Mouse (Mus musculus): ENCODE results near the gene Oser1. TPM values are rescaled to one million over a fixed set of nuclear protein-coding genes. Genes with fewer than 3 reads are reported as not detected.

The Oser1 gene
- polyA plus RNA-seq, 1 experiment from 2014 or later = 63.8 TPM

DNA sequence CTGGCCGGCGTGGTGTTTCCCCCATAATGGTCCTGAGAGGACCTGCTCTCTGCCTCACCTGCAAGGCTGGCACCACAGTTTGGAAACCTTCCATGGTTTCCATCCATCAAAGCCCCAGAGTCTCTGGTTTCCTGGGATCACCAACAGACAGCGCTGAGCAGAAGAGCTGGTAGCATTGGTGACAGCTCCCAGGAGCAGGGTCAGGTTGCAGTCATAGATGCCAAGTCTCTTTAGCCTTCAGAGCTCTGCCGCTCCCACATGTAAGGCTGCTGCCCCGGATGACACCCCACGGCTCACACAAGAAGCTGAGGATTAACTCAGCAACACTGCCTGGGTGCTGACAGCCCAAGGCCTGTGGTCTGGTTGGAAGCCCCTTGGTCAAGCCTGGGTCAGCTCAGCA lies 39.4 kb downstream of the Oser1 start:
- H3K9ac ChIP-seq (ENCODE audit: low read length) = peak overlapping the region; percentile 53; the same call in 1 of the 2 replicates
- H3K36me3 ChIP-seq (ENCODE audit: control insufficient read depth, insufficient read depth) = peaks cover 18% of the 10 kb centered on the region
- H3K4me3 ChIP-seq (ENCODE audit: low read length) = no peak overlapping the region
- WGBS = 53% methylated on average over 6 of the region's 6 CpGs
- H3K27me3 ChIP-seq (ENCODE audit: control insufficient read depth, insufficient read depth, low read length) = no peaks in the 10 kb centered on the region
- H3K4me1 ChIP-seq (ENCODE audit: control insufficient read depth, insufficient read depth, low read length) = peaks cover 71% of the 10 kb centered on the region
- H3K4me2 ChIP-seq (ENCODE audit: low read depth, low read length) = peak overlapping the region; percentile 39
- ATAC-seq (replicated peaks; ENCODE audit: extremely low read depth, insufficient read depth, low FRiP score) = 0 out of 2 replicates have a peak, but pooled peaks have one; percentile 16
- no peaks in the 10 kb centered on the region; the same call in 1 of the 2 replicates for H3K9me3 ChIP-seq (replicated peaks; ENCODE audit: control insufficient read depth, low read length)
- H3K27ac ChIP-seq (ENCODE audit: low read length) = peak overlapping the region; percentile 67

DNA sequence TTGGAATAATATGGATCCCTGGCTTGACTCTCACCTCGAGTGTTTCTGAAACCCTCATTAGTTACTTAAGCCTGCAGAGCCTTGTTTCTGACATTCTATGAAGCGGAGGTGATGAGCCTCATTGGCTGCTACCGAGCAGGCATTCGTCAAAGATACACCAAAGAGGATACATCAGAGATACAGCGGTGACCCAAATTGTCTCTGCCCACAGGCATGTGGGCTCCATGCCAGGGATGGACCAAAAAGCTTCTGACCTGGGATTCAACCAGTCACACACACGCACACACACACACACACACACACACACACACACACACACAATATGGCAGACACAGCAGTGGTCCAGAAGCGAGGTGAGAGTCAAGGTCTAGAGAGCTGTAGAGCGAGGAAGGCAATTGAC lies 43.3 kb downstream of the Oser1 start:
- no peak overlapping the region for H3K4me3 ChIP-seq (ENCODE audit: low read length)
- 75% methylated on average over 8 of the region's 8 CpGs for WGBS
- H3K9ac ChIP-seq (ENCODE audit: low read length) = 0 out of 2 replicates have a peak overlapping the region, but pooled peaks have one; percentile 17
- peak overlapping the region; percentile 56 for H3K27ac ChIP-seq (ENCODE audit: low read length)
- peaks cover 80% of the 10 kb centered on the region for H3K4me1 ChIP-seq (ENCODE audit: control insufficient read depth, insufficient read depth, low read length)
- 0 out of 2 replicates have a peak, but pooled peaks cover 2% of the 10 kb centered on the region for H3K27me3 ChIP-seq (ENCODE audit: control insufficient read depth, insufficient read depth, low read length)
- H3K4me2 ChIP-seq (ENCODE audit: low read depth, low read length) = no peak overlapping the region
- ATAC-seq (replicated peaks; ENCODE audit: extremely low read depth, insufficient read depth, low FRiP score) = no peak
- peaks cover 6% of the 10 kb centered on the region; the same call in 1 of the 2 replicates for H3K36me3 ChIP-seq (ENCODE audit: control insufficient read depth, insufficient read depth)
- H3K9me3 ChIP-seq (replicated peaks; ENCODE audit: control insufficient read depth, low read length) = 0 out of 2 replicates have a peak, but pooled peaks cover 2% of the 10 kb centered on the region

DNA sequence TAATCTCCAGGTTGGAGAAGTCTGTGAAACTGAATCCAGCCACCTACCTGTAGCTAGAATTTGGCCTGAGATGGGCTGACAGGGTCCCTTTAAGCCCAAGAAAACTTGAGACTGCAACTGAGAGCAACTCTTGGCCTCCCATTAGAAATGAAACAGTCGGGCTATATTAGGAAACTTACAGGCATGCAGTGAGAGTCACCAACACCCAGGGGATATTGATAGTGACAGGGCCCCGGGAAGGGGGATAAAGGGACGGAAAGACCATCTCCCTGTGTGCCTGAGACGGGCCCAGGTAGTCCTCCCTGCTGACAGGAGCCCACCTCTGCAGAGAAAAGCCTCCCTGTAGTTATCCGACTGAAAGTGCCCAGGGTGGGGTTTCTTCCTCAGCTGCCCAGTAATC lies 45.1 kb downstream of the Oser1 start:
- peak overlapping the region; percentile 32 for H3K4me3 ChIP-seq (ENCODE audit: low read length)
- peak overlapping the region; percentile 47 for H3K4me2 ChIP-seq (ENCODE audit: low read depth, low read length)
- peaks cover 10% of the 10 kb centered on the region for H3K36me3 ChIP-seq (ENCODE audit: control insufficient read depth, insufficient read depth)
- peaks cover 10% of the 10 kb centered on the region for H3K27me3 ChIP-seq (ENCODE audit: control insufficient read depth, insufficient read depth, low read length)
- H3K4me1 ChIP-seq (ENCODE audit: control insufficient read depth, insufficient read depth, low read length) = peaks cover 73% of the 10 kb centered on the region
- peak overlapping the region; percentile 97 for H3K27ac ChIP-seq (ENCODE audit: low read length)
- peak; percentile 57 for ATAC-seq (replicated peaks; ENCODE audit: extremely low read depth, insufficient read depth, low FRiP score)
- H3K9ac ChIP-seq (ENCODE audit: low read length) = peak overlapping the region; percentile 56
- H3K9me3 ChIP-seq (replicated peaks; ENCODE audit: control insufficient read depth, low read length) = 0 out of 2 replicates have a peak, but pooled peaks cover 2% of the 10 kb centered on the region
- 25% methylated on average over 5 of the region's 5 CpGs for WGBS

DNA sequence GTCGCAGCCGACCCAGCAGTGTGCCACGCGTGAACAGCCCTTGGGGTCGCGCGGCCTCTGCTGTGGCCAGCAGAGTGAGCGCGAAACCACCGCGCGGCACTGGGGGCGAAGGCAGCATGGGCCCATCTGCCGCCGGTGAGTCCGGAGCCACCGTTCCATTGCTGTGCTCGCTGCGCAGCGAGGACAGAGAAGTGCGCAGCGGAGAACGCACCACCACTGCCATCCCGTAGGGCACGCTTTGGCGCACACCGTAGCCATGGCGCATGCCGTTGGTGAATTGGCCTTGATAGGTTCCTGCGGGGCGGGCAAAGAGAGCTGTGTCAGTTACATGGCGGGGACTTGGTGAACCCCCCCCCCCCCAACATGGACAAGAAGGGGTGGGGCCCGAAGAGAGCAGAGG lies 48.4 kb downstream of the Oser1 start:
- peaks cover 59% of the 10 kb centered on the region for H3K4me1 ChIP-seq (ENCODE audit: control insufficient read depth, insufficient read depth, low read length)
- no peak overlapping the region for H3K4me3 ChIP-seq (ENCODE audit: low read length)
- ATAC-seq (replicated peaks; ENCODE audit: extremely low read depth, insufficient read depth, low FRiP score) = no peak
- H3K9me3 ChIP-seq (replicated peaks; ENCODE audit: control insufficient read depth, low read length) = 0 out of 2 replicates have a peak, but pooled peaks cover 2% of the 10 kb centered on the region
- peak overlapping the region; percentile 49 for H3K9ac ChIP-seq (ENCODE audit: low read length)
- peaks cover 10% of the 10 kb centered on the region for H3K27me3 ChIP-seq (ENCODE audit: control insufficient read depth, insufficient read depth, low read length)
- 41% methylated on average over 33 of the region's 33 CpGs for WGBS
- peaks cover 18% of the 10 kb centered on the region for H3K36me3 ChIP-seq (ENCODE audit: control insufficient read depth, insufficient read depth)
- H3K27ac ChIP-seq (ENCODE audit: low read length) = no peak overlapping the region
- H3K4me2 ChIP-seq (ENCODE audit: low read depth, low read length) = 0 out of 2 replicates have a peak overlapping the region, but pooled peaks have one; percentile 22

DNA sequence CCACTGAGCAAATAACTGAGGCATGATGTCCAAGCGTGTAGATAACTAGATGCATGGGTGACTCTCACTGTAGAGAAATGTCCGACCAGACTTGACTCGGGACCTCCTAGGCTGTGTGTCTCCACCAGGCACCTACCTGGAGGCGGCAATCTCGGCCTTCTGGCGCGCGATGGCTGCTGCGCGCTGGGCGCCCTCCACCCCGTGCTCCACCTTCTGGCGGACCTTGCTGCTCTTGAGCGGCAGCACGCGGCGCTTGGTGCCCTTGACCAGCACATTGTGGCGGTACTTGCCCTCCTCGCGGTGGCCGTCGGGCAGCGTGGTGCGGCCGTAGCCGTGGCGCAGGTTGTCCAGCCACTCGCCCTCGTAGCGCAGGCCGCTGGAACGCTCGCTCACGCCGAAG lies 49.0 kb downstream of the Oser1 start:
- Histone ChIP-seq H3K4me1 (ENCODE audit: control insufficient read depth, insufficient read depth, low read length) (peaks cover 60% of the 10 kb centered on the region), H3K9ac (ENCODE audit: low read length) (peak overlapping the region; percentile 49; the same call in 1 of the 2 replicates), H3K27ac (ENCODE audit: low read length) (no peak overlapping the region), H3K4me3 (ENCODE audit: low read length) (no peak overlapping the region), H3K27me3 (ENCODE audit: control insufficient read depth, insufficient read depth, low read length) (peaks cover 10% of the 10 kb centered on the region), H3K4me2 (ENCODE audit: low read depth, low read length) (no peak overlapping the region), H3K36me3 (ENCODE audit: control insufficient read depth, insufficient read depth) (peaks cover 18% of the 10 kb centered on the region), H3K9me3 (replicated peaks; ENCODE audit: control insufficient read depth, low read length) (0 out of 2 replicates have a peak, but pooled peaks cover 2% of the 10 kb centered on the region)
- no peak for ATAC-seq (replicated peaks; ENCODE audit: extremely low read depth, insufficient read depth, low FRiP score)
- 51% methylated on average over 35 of the region's 35 CpGs for WGBS

DNA sequence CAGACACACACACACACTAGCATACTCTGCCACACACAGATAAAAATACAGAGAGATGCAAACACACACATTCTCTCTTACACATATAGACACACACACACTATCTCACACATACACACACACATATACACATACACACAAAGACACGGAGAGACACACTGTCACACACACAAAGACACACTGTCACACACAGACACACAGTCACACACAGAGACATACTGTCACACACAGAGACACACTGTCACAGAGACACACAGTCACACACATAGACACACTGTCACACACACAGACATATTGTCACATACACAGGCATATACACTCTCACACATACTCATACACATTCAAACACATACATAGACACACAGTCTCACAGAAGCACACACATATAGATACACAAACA lies 51.9 kb downstream of the Oser1 start:
- peaks cover 66% of the 10 kb centered on the region for H3K4me1 ChIP-seq (ENCODE audit: control insufficient read depth, insufficient read depth, low read length)
- H3K9ac ChIP-seq (ENCODE audit: low read length) = no peak overlapping the region
- peaks cover 20% of the 10 kb centered on the region for H3K36me3 ChIP-seq (ENCODE audit: control insufficient read depth, insufficient read depth)
- H3K9me3 ChIP-seq (replicated peaks; ENCODE audit: control insufficient read depth, low read length) = no peaks in the 10 kb centered on the region
- H3K27me3 ChIP-seq (ENCODE audit: control insufficient read depth, insufficient read depth, low read length) = peaks cover 10% of the 10 kb centered on the region
- peak overlapping the region; percentile 34; the same call in 1 of the 2 replicates for H3K27ac ChIP-seq (ENCODE audit: low read length)
- H3K4me2 ChIP-seq (ENCODE audit: low read depth, low read length) = no peak overlapping the region
- 82% methylated on average over 1 of the region's 1 CpGs for WGBS
- no peak overlapping the region for H3K4me3 ChIP-seq (ENCODE audit: low read length)
- ATAC-seq (replicated peaks; ENCODE audit: extremely low read depth, insufficient read depth, low FRiP score) = no peak

DNA sequence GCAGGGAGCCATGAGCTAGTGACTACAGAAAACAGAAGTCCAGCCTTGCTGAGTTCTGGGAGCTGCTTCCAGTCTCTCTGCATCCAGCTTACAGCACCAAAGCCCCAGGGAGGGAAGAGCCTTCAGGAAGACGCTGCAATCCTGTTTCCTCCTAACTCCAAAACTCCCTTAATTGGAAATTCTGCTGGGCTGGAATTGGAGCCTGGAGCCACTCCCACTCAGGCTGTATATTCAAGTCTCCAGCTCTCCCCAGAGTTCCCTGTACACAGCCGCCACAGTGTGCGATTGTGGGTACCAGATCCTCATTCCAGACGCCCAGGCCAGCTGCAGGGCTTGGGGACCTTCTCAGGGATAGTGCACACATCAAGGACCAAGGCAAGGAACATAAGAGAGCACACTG lies 54.3 kb downstream of the Oser1 start:
- H3K9ac ChIP-seq (ENCODE audit: low read length) = peak overlapping the region; percentile 25; the same call in 1 of the 2 replicates
- no peaks in the 10 kb centered on the region for H3K27me3 ChIP-seq (ENCODE audit: control insufficient read depth, insufficient read depth, low read length)
- H3K4me3 ChIP-seq (ENCODE audit: low read length) = no peak overlapping the region
- no peak; the same call in 1 of the 2 replicates for ATAC-seq (replicated peaks; ENCODE audit: extremely low read depth, insufficient read depth, low FRiP score)
- H3K9me3 ChIP-seq (replicated peaks; ENCODE audit: control insufficient read depth, low read length) = no peaks in the 10 kb centered on the region
- peaks cover 54% of the 10 kb centered on the region for H3K4me1 ChIP-seq (ENCODE audit: control insufficient read depth, insufficient read depth, low read length)
- H3K4me2 ChIP-seq (ENCODE audit: low read depth, low read length) = no peak overlapping the region
- peak overlapping the region; percentile 30 for H3K27ac ChIP-seq (ENCODE audit: low read length)
- whole genome bisulfite sequencing = 35% methylated on average over 4 of the region's 4 CpGs
- H3K36me3 ChIP-seq (ENCODE audit: control insufficient read depth, insufficient read depth) = peaks cover 14% of the 10 kb centered on the region

DNA sequence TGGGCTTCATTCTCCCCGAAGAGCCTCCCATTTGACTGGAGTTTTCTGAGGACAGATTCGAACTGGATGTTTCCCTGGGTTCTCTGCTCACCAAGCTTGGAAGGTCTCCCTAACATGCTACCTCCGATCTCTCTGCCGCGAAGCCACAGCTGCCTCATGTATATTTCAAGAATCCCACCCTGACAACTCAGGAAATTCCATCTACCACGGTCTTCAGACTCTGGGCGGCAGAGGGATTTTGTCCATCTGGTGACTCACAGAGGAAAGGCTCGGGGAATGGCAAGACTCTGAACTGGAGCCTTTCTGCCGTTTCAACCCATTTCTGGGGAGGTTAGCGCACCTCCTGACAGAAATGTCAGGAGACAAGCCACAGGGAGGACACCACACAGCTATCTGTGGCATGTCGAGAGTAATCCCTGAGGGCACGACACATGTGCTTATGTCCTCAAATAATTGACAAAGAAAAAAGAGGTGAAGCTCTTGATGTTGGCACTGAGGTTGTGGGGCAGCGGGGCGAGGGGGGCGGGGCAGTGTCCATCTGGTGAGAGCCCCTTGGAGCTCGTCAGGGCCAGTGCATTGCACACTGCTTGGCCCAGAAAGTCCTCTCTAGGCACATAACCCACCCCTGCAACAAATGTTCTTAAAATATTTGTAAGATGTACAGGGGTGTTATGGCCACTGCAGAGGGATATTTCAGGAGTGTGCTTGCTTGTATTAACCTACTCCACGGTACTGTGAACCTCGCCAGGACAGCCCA lies 59.5 kb downstream of the Oser1 start:
- peak overlapping the region; percentile 96 for H3K27ac ChIP-seq (ENCODE audit: low read length)
- peak overlapping the region; percentile 24; the same call in 1 of the 2 replicates for H3K4me2 ChIP-seq (ENCODE audit: low read depth, low read length)
- H3K4me1 ChIP-seq (ENCODE audit: control insufficient read depth, insufficient read depth, low read length) = peaks cover 63% of the 10 kb centered on the region
- H3K4me3 ChIP-seq (ENCODE audit: low read length) = no peak overlapping the region
- H3K36me3 ChIP-seq (ENCODE audit: control insufficient read depth, insufficient read depth) = 0 out of 2 replicates have a peak, but pooled peaks cover under 1% of the 10 kb centered on the region
- no peaks in the 10 kb centered on the region for H3K27me3 ChIP-seq (ENCODE audit: control insufficient read depth, insufficient read depth, low read length)
- no peak for ATAC-seq (replicated peaks; ENCODE audit: extremely low read depth, insufficient read depth, low FRiP score)
- WGBS = 32% methylated on average over 18 of the region's 18 CpGs
- peak overlapping the region; percentile 65 for H3K9ac ChIP-seq (ENCODE audit: low read length)
- no peaks in the 10 kb centered on the region for H3K9me3 ChIP-seq (replicated peaks; ENCODE audit: control insufficient read depth, low read length)
